Mouse (Mus musculus) neural tube, embryonic 14.5 days (tissue): ENCODE results near the gene Sh2b1. TPM values are rescaled to one million over a fixed set of nuclear protein-coding genes. Genes with fewer than 3 reads are reported as not detected.
"Not testable (repeated sequence)": the region's sequence is repeated elsewhere in the genome, so short reads cannot be mapped to it uniquely, and the experiment has no call there.

Experiments
- ATAC-seq: fragments of 200-750 bp; cut with Nextera tagmentation; 2 replicates; pipeline ENCODE4 v1.8.0; 2017; ENCODE audit warnings: low read depth, mild to moderate bottlenecking, moderate TSS enrichment, moderate library complexity
- H3K27ac ChIP-seq: fragments of 300-500 bp; sonication (generic); 2 replicates; pipeline ENCODE4 v1.5.1; 2014; ENCODE audit warnings: low read depth, mild to moderate bottlenecking, control low read depth, low read length, moderate library complexity, mixed read lengths
- H3K27me3 ChIP-seq: fragments of 300-500 bp; sonication (generic); 2 replicates; pipeline ENCODE4 v1.6.1; 2014; ENCODE audit warnings: low read length; ENCODE audit not compliant: control insufficient read depth, insufficient read depth
- H3K36me3 ChIP-seq: fragments of 300-500 bp; sonication (generic); 2 replicates; pipeline ENCODE4 v1.6.1; 2014; ENCODE audit warnings: low read length, mixed read lengths; ENCODE audit not compliant: control insufficient read depth, insufficient read depth
- H3K4me1 ChIP-seq: fragments of 300-500 bp; sonication (generic); 2 replicates; pipeline ENCODE4 v1.6.1; 2014; ENCODE audit warnings: low read length; ENCODE audit not compliant: control insufficient read depth, insufficient read depth
- H3K4me2 ChIP-seq: fragments of 300-500 bp; sonication (generic); 2 replicates; pipeline ENCODE4 v1.6.1; 2014; ENCODE audit warnings: mild to moderate bottlenecking, low read depth, low read length, control low read depth
- H3K4me3 ChIP-seq: fragments of 300-500 bp; sonication (generic); 2 replicates; pipeline ENCODE4 v1.5.1; 2014; ENCODE audit warnings: low read depth, low read length, control low read depth, mixed read lengths
- H3K9ac ChIP-seq: fragments of 300-500 bp; sonication (generic); replicated peaks from 2 replicates; pipeline ENCODE4 v1.6.1; 2014; ENCODE audit warnings: low read depth, mild to moderate bottlenecking, control low read depth, low read length, mixed read lengths
- H3K9me3 ChIP-seq: fragments of 300-500 bp; sonication (generic); 2 replicates; pipeline ENCODE4 v1.6.1; 2016; ENCODE audit warnings: low read length; ENCODE audit not compliant: control insufficient read depth
- WGBS: fragments of 180-500 bp; shearing (Covaris S2); extraction: QIAGEN DNeasy Blood & Tissue Kit; methylation state at CpG from one replicate; pipeline ENCODE4 v1.1.7; 2014; 5-methylcytosine and 5-hydroxymethylcytosine counted together
- polyA plus RNA-seq: library from polyadenylated mRNA; unstranded; fragments of >200 nt; fragmentation: Nextera tagmentation; extraction: Ambion mirVana; gene quantifications from 2 replicates; pipeline ENCODE4 v1.2.1, GENCODE M21; 2014

Sh2b1 gene
- polyA plus RNA-seq, 1 experiment from 2014 or later: 61.1 TPM

DNA sequence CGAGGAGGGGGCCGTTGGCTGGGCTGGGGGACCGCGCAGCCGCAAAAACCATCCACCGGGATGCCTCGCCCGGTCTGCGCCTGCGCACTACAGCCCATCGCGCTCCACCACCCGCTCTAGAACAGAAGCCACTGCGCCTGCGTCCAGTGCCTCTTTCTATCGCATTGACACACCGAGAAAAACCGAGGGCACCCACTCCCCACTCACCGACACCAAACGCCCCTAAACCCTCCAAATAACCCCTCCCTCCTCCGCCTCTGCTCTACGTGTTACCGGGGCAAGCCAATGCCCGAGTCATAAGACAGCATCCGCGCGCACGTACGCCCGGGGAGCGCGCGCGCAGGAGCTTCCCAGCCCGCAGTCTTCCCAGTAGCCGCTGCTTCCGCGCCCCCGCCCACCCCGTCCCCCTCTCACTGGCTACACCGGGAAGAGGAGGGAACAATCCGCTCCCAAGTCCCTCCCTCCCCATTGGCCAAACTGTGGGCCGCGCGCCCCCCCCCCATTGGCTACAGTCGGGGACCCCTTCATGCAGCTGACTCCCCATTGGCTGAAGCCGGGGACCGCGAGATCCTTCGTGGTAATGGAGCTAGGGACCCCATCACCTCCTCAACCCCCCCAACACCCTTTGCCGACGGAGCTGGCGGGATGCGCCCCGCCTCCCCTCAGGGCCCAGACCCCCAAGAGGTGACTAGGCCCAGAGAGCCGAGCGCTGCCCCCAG lies 27.0 kb upstream of the Sh2b1 start:
- Histone ChIP-seq H3K27ac (peak overlapping the region; percentile 99), H3K36me3 (peaks cover 39% of the 10 kb centered on the region), H3K27me3 (no peaks in the 10 kb centered on the region), H3K9me3 (no peaks in the 10 kb centered on the region), H3K4me2 (peak overlapping the region; percentile 62), H3K4me3 (peak overlapping the region; percentile 100), H3K4me1 (peaks cover 10% of the 10 kb centered on the region), H3K9ac (peak overlapping the region; percentile 100)
- 0% methylated on average over 44 of the region's 57 CpGs for WGBS
- peak; percentile 93 for ATAC-seq

DNA sequence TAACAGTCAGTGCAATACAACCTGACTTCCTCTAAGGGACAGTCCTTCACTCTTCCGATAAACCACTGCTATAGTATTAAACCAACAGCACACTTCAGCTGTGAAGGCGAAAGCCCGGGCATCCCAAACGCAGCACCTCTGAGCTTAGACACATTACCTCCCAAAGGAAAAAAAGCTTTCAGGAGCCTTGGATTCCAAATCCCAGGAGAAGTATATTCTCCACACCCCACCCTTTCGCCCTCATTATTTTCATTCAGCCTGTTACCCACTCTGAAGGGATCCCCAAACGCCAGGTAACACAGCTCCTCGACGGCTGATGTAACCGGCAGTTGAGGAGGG lies 26.4 kb upstream of the Sh2b1 start:
- ATAC-seq: 0 out of 2 replicates have a peak, but pooled peaks have one; percentile 3
- WGBS: 6% methylated on average over 9 of the region's 9 CpGs
- peak overlapping the region; percentile 99 for H3K27ac ChIP-seq

DNA sequence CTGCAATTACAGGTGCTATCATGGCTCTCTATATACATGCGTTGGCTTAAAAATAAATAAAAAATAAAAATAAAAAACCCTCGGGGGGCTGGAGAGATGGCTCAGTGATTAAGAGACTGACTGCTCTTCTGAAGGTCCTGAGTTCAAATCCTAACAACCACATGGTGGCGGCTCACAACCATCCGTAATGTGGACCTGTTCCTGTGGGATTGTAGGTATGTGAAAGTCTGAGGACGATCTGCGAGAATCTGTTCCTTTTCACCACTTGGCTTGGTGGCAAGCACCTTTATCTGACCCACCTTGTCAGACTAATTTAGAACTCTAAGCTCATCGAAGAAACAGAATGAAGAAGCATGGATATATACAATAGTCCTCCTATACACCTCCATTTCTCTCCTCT lies 24.2 kb upstream of the Sh2b1 start:
- 97% methylated on average over 7 of the region's 7 CpGs for WGBS
- peaks cover 10% of the 10 kb centered on the region for H3K4me1 ChIP-seq
- H3K27ac ChIP-seq: no peak overlapping the region

More for the DNA sequence above, 26.4 kb upstream of the Sh2b1 start:
- no peaks in the 10 kb centered on the region for H3K9me3 ChIP-seq
- peak overlapping the region; percentile 100 for H3K4me3 ChIP-seq
- H3K4me1 ChIP-seq: peaks cover 10% of the 10 kb centered on the region
- H3K9ac ChIP-seq: peak overlapping the region; percentile 74
- H3K4me2 ChIP-seq: peak overlapping the region; percentile 62
- H3K36me3 ChIP-seq: peaks cover 44% of the 10 kb centered on the region
- H3K27me3 ChIP-seq: no peaks in the 10 kb centered on the region

DNA sequence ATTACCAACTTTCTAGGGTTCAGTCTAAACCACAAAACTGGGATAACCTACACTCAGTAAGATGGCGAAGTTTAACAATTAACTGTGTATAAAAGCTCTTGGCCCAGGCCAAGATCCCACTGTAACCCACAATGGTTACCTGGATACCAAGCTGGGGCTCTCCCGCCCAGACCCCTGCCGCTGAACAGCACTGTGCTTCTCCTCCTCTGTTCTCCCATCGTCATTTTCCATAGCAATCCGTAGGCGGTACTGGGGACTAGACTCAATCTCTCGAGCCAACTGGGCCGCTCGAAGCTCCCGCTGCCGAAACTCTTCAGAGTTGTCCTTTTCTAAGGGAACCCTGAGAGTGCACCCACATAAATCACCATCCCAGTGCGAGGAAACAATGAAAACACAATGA lies 22.7 kb upstream of the Sh2b1 start:
- no peak overlapping the region for H3K9ac ChIP-seq
- H3K4me1 ChIP-seq: peaks cover 6% of the 10 kb centered on the region
- H3K36me3 ChIP-seq: peaks cover 81% of the 10 kb centered on the region
- H3K4me2 ChIP-seq: no peak overlapping the region
- no peaks in the 10 kb centered on the region for H3K27me3 ChIP-seq
- ATAC-seq: no peak
- no peak overlapping the region for H3K4me3 ChIP-seq
- WGBS: 81% methylated on average over 12 of the region's 12 CpGs
- H3K27ac ChIP-seq: no peak overlapping the region
- no peaks in the 10 kb centered on the region for H3K9me3 ChIP-seq

More for the DNA sequence above, 24.2 kb upstream of the Sh2b1 start:
- no peak for ATAC-seq
- Histone ChIP-seq H3K27me3 (no peaks in the 10 kb centered on the region), H3K9ac (no peak overlapping the region), H3K4me2 (no peak overlapping the region), H3K9me3 (no peaks in the 10 kb centered on the region), H3K36me3 (peaks cover 66% of the 10 kb centered on the region), H3K4me3 (no peak overlapping the region)

DNA sequence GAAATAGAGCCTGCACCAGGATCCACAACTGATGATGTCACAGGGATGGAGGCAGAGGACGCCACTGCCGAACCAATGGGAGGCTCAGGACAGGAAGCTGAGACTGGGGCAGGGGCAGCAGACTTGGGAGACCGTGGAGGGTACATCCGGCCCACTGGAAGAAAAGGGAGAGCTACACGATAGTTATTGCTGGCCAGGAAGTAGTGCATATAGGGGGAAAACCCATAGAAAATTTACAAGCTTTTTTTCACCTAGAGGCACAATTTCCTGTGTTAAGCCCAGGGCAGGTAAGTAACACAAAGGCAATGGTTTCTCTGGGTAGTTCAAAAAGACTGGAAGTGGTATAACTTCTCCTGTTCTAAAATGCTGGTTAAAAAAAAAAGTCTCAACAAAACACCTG lies 21.3 kb upstream of the Sh2b1 start:
- no peak for ATAC-seq
- Histone ChIP-seq H3K4me3 (no peak overlapping the region), H3K4me2 (no peak overlapping the region), H3K9me3 (no peaks in the 10 kb centered on the region), H3K27me3 (no peaks in the 10 kb centered on the region), H3K27ac (no peak overlapping the region), H3K36me3 (peaks cover 96% of the 10 kb centered on the region), H3K9ac (no peak overlapping the region), H3K4me1 (peaks cover 6% of the 10 kb centered on the region)
- WGBS: 91% methylated on average over 5 of the region's 5 CpGs

DNA sequence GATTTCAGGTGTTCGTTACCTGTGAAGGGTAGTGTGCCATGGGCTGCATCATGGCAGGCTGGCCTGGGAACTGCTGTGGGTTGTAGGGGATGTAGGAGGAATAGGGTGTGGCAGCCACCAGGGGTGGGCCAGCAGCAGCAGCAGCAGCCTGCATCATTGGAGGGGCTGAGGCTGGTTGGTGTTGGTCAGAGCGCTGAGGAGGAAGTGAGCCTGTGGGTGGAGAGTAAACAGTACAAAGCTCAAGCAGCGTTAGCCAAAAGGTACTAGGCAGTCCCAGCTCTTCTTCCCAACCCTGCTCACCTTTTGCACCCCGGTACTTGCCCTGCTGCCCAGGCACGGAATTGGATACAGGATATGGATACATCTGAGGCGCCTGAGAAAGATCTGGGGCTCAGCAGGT lies 18.9 kb upstream of the Sh2b1 start:
- Histone ChIP-seq H3K9ac (no peak overlapping the region), H3K4me3 (no peak overlapping the region), H3K4me2 (no peak overlapping the region), H3K27me3 (no peaks in the 10 kb centered on the region), H3K4me1 (no peaks in the 10 kb centered on the region), H3K9me3 (no peaks in the 10 kb centered on the region), H3K36me3 (peaks cover 83% of the 10 kb centered on the region), H3K27ac (no peak overlapping the region)
- no peak for ATAC-seq
- 90% methylated on average over 6 of the region's 6 CpGs for WGBS

DNA sequence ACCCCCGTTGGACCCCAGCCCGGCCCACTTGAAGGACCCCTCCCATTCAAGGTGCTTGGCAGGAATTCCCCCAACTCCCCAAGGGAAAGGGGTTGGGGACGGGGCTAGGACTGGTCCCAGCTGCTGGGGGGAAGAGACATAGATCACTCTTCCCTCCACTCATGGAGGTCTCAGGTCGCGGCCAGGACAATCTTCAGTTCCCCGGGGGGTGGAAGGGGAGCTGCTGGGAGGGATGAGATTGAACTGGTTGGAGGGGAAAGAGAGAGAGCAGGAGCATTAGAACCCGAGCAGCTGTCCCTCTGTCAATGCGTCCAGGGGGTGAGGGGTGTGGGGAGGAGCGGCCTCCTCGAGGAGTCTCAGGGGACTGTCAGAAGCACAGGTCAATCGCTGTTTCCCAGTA lies 16.7 kb upstream of the Sh2b1 start:
- no peak overlapping the region for H3K4me2 ChIP-seq
- peaks cover 63% of the 10 kb centered on the region for H3K36me3 ChIP-seq
- H3K4me3 ChIP-seq: no peak overlapping the region
- peaks cover 7% of the 10 kb centered on the region for H3K4me1 ChIP-seq
- H3K27ac ChIP-seq: no peak overlapping the region
- H3K9me3 ChIP-seq: no peaks in the 10 kb centered on the region
- 32% methylated on average over 11 of the region's 11 CpGs for WGBS
- no peak overlapping the region for H3K9ac ChIP-seq
- H3K27me3 ChIP-seq: no peaks in the 10 kb centered on the region
- no peak for ATAC-seq

DNA sequence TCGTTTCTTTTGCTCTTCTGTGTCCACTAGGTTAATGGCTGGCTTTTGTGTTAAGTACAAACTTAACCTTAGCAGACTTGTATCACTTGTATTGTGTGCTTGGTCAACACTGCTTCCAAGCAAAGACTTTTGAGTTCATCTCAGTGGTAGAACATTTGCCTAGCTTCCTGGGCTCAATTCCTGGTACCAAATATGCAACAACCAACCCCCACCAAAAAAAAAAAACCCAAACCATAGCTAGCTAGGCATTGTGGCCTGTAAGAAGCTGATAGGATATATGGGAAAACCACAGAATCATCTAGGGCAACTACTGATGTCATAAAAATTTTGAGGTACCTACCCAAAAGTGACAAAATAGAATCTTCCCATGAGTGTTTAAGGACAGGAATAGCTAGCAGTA lies 15.8 kb upstream of the Sh2b1 start:
- Histone ChIP-seq H3K36me3 (peaks cover 54% of the 10 kb centered on the region), H3K9me3 (no peaks in the 10 kb centered on the region), H3K4me2 (no peak overlapping the region), H3K27me3 (no peaks in the 10 kb centered on the region), H3K27ac (no peak overlapping the region), H3K4me3 (no peak overlapping the region), H3K4me1 (peaks cover 7% of the 10 kb centered on the region), H3K9ac (no peak overlapping the region)
- 89% methylated on average over 1 of the region's 1 CpGs for WGBS
- ATAC-seq: no peak

DNA sequence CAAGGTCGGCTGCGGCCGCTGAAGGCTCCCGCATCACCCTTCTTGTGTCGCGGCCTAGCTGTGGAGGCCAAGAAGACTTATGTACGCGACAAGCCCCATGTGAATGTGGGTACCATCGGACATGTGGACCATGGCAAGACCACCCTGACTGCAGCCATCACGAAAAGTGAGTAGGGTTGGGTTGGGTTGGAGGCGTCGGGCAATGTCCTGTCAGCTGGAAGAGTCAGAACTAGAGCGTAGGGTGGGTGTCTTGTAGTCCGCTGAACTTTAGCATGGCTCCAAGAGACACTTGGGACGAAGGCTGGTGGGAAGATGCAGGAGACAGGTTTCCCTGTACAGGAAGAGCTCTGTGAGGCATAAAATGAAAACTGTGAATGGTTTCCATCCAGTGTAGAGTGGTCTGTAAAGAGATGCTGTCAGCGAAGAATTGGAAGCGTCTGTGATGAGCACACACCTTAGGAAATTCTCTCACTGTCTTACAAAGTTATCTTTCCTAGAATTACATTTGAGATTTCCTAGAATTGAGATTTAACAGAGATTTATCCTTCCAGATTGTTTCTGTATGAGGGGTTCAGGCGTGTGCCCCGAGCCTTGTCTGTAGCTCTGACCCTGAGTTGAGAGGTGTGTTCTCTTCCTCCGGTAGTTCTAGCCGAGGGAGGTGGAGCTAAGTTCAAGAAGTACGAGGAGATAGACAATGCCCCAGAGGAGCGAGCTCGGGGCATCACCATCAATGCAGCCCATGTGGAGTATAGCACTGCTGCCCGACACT lies 12.6 kb upstream of the Sh2b1 start:
- H3K4me1 ChIP-seq, H3K27ac ChIP-seq, H3K27me3 ChIP-seq, ATAC-seq, H3K9me3 ChIP-seq: not testable (repeated sequence)
- H3K4me2 ChIP-seq: peak overlapping the region; percentile 88
- peaks cover 22% of the 10 kb centered on the region for H3K36me3 ChIP-seq
- H3K9ac ChIP-seq: peak overlapping the region; percentile 55
- WGBS: 25% methylated on average over 21 of the region's 25 CpGs
- peak overlapping the region; percentile 58 for H3K4me3 ChIP-seq
